Mouse (Mus musculus): ENCODE measurements at regions not wholly inside any gene's neighbourhood (a gene's known extent, or its start where the extent isn't known, plus 50 kb on each side); places are given as distances from the start of the nearest gene placed in this dataset.

DNA sequence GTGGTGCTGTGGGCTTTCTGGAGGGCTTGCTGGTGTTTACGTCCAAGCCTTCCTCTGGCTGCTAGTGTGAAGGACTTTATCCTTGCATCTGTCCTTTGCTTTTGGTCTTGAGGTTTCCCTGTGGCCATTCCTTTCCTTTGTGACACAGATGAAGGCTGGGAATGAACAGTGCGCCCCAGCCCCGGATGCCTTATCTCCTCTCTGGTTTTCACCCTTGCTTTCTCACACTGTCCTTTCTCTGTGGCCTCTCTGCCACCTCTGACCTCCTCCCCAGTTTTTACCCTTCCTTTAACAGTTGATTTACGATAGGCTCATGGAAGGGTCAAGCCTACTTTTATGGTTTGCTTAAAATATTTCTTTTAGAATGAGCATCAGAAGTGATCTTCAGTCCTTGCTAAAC, 53.2 kb downstream of the Gas1 start:
- DNase-seq: no peak

DNA sequence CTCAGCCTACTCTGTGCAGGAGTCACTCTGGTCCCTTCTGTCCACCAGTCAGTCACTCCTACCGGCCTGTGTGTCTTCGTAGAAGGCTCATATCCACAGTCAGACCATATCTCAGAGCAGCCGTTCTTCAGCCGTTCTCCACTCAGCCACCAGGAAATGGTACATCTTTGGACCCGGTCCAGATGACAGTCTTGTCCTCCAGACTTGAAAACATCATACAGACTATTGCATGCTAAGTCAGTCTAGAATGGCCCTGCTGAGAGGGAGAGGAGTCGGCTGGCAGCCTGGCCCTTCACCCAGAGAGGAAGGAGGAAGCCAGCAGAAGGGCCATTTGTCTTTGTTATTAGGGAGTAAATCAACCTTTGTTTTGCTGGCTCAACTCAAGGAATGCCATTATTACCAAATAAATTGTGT, 54.0 kb downstream of the Gas1 start:
- no peak for DNase-seq

DNA sequence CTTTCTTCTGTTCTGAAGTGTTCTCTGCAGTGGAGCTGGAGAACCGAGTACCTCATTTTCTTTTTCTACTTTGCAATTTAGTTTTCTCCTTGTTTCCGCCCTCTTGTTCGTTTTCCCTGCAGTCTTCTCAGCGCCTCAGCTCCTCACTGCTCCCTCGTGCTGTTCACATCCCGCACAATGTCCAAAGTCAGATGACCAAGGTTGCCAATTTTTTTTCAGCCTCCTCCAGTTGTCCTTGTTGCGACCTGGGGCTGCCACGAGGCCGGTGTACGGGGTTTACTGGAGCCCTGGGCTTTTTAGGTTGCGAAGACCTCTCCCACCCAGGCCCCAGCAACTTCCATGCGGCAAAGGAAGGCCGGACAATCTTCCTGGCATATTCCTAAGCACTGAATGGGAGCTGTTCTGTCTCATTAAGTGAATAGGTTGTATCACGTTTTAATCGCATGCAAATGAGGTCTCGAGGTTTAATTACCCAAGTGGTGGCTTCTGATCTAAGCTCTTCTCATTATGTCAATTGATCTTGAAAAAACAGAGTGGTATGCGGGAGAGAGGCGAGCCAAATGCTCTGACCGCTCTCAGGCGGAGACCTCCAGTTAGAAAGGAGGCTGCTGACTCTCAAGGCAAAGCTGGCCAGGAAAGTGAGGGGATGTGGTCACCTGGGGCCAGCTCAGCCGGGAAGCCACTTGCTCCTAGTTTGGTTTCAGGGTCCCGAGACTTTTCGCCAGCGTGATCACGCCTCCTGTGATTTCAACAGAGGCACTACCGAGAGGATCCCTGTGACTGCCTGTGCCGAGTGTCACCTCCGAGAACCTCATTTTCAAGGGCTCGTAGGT, 54.6 kb downstream of the Gas1 start:
- DNase-seq: no peak

DNA sequence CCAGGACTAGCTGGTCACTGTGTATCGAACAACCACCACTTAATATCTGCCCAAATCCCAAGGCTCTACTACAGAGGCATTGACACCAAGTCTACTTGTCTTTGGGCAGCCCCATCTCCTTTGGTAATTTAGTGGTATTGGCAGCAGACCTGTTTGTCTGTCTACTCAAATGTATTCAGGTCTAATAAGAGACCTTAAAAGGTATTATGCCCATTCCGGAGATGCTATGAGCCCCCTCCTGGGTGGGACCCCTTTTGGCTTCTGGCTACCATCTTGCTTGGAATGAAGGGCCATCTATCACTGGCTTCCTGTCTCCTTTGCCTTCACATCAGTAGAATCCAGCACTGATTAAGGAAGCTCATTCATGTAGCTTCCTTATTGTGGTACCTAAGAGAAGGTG, 65.7 kb downstream of the Gas1 start:
- no peak for DNase-seq

DNA sequence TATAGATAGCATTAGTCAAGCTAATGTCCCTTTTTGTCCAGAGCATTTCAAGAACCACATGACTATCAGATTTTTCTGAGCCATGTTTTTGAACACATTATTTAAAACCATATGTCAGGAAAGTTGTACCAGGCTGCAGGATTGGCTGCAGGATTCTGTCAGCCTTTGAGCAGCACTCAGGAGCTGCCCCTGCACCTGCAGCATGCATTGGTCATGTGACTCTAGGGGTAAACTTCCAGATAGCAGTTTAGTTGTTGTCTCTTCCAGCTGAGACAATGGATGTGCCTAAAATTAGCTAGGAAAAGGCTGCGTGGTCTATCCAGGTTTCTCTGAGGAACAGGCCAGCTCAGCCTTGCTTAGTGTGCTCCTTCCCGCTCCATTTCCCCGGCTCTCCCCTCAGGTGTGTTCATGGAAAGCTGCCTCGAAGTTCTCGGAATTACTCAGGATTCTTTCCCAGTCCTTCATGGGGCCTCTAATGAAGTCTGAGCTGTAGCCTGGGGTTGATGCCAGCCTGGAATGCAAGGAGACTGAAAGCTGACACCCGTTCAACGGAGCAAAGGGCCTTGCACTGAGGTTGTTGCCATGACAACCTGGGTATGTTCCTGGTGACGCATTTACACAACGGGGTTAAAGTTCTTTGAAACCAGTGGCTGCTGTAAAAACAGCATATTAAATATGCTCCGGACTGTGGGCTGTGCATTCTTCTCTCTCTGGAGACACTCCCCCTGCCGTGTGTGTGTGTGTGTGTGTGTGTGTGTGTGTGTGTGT, 66.9 kb downstream of the Gas1 start:
- DNase-seq: peak; percentile 11

DNA sequence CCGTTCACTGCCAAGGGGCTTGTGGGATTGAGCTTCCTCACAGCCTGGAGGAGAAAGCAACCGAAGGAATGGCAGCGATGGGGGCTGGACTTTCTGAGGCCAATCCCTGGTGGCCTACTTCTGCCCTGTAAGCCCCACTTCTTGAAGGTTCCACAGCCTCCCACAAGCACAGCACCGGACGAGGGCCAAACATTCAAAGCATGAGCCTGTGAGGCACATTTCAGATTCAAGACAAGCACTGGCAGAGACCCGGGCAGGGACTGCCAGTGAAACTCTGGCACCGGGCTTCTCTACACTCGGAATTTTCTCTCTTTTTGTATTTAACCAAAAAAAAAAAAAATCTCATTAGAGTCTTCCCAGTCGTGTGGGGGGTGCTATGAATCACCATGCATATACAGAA, 71.9 kb downstream of the Gas1 start:
- DNase-seq: peak; percentile 44

DNA sequence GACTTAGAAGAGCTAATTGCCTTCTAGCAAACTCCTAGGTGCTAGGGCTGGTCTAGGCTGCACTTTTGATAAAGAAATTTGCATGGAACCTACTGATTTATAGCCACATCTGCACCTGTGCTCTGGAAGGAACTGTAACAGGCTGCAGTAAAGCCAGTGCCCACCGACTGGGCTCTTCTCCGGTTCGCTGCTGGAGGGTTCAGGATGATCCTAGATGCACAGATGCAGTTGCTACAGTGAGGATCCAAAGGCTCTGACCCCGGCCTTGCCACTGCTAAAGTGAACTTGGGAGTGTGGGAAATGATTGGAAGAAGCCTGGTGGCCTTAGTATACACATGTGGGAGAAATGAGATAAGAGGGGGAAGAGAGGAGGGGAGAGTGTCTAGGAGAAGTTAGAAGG, 75.5 kb downstream of the Gas1 start:
- DNase-seq: no peak

DNA sequence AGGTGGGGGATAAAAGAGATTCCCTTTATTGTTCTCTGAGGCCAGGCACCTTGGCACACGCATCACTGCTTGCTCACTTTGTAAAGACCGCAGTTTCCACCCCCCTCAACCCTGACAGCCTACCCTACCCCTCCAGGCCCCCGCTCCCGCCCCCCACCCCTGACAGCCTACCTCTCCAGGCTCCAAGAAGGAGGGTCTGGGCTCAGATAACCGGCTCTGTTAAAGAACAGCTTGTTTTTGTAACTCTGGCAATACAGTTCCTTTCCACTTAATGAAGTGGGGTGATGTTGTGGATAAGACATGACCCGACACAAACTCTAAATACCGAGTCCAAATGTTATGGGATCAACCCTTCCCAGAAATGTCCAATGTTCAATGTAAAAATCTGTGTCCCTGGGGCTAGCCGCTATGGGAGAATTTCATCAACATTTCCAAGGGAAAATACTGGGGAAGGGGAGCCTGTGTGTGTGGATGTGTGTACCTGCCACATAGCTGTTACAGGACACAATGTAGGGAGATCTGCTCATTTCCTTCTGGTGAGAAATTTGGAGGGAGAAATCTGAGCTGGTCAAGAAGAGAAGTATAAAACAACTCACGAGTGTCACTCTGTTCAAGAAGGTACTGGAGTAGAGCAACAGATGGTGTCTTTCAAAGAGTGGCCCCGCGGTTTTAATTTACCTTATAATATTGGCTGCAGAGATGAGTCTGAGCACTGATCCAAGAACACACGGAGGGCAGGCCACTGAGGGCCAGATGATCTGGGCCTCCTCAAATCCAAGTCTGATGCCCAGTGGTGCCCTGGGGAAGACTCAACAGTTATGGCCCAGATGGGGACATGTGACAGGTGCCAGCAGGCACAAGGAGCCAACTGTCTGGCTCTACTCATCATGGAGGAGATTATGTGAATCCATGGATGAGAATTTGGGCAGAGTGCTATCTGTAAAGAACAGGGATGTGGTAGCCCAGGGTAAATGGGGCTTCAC, 76.7 kb downstream of the Gas1 start:
- no peak for DNase-seq

DNA sequence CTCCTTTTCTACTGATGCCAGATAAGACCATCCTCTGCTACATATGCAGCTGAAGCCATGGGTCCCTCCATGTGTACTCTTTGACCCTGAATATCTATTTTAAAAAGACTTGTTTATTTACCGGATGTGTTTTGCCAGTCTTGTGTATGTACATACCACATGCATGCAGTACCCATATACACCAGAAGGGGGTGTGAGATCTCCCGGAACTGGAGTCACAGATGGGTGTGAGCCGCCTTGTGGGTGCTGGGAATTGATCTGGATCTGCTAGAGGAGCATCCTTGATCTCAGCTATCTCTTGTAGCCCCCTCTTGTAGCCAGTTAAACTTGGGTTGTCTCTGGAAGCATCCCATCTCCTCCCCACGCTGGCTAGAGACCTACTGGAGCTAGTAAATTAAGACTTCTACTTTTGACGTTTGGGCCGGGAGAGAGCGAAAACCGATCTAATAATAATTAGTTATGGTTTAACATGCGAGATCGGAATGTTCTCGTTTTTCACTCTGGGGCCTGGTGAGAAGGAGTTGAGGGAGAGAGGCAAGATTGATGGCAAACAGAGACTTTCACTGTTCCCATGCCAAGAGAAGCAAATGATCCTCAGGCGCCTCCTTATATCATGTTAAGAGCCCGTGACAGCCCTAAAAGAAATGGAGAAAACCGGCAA, 77.6 kb downstream of the Gas1 start:
- no peak for DNase-seq

DNA sequence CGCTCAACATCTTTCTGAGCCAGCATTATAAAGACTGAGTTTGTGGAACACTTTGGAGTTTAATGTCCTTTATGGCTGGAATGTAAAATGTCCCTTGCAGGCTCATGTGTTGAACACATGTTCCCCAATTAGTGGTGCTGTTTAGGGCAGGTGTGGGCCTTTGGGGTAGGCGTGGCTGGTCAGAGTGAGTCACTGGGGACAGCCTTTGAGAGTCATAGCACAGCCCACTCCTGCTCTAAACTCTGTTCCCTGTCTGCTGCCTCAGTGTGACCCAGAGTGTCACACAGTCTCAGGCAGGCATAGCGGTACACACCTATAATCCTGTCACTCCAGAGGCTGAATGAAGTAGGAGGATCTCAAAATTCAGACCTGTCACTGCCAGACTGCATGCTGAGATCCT, 78.8 kb downstream of the Gas1 start:
- no peak for DNase-seq

DNA sequence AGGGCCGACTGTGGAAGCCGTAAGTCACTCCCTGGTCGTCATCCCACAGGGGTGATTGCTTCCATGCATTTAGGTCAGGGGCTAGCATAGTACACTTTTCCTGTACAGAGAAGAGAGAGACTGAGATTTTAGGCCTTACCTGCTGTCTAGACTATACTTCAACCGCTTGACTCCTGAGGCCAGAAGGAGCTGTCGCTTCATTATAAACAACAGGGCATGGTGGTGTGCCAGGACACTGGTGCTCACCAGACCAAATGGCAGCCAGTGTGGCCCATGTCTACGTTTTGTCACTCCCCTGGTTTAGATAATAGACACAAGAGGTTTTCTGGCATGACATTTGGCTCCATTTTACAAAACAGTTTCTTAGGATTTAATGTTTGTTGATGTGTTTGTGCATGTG, 79.4 kb downstream of the Gas1 start:
- no peak for DNase-seq

DNA sequence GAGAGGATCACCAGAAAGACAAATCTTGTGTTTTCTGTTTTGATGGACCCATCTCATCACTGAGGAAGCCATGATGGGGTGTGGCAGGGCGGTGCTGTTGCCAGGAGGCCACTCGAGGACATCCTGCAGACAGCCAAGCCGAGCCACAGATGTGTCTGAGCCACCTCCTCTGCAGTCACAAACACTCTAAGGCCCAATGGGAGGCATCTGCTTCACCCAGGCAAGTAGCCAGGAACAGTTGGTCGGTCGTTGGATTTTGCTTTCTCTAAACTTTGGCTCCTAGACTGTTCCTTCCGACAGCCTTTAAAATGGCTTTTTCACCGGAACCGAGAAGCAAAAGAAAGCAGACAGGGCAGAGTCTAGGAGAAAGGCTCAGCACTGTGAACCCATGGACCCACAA, 90.5 kb downstream of the Gas1 start:
- DNase-seq: no peak

DNA sequence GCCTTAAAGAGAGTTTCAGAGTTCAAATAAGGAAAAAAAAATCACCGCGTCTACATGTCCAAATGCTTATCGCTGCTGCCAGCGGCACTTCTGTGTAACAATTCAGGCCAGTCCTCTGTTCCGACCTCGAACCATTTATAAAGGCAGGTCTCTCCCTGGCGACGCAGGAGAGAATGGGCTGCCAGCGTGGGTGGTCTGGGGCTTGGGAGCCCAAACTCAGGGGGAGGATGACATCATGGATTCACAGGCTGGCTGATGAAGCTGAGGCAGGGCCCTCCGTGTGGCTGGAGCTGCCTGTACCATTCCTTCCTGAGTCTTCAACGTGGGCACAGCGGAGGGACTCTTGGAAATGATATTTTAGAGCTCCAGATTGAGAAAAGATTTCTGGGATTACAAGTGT, 92.2 kb downstream of the Gas1 start:
- peak; percentile 23 for DNase-seq

DNA sequence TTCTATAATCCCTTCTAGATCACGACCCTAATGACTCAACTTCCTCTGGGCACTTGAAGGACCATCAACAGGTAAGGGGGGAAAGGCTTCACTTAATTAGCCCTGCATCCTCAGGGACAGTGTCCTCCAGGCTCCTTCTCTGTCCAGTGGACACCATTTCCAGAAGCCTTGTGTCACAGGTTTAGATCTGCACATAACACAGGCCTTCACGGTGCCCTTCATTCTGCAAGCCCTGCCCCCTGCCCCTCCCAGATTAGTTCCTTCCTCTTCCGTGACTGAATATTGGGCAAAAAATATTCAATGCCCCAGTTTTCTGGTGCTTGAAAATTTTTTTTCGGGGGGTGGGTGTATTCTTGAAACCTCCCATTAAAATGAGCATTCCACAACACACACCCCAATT, 92.9 kb downstream of the Gas1 start:
- DNase-seq: no peak

DNA sequence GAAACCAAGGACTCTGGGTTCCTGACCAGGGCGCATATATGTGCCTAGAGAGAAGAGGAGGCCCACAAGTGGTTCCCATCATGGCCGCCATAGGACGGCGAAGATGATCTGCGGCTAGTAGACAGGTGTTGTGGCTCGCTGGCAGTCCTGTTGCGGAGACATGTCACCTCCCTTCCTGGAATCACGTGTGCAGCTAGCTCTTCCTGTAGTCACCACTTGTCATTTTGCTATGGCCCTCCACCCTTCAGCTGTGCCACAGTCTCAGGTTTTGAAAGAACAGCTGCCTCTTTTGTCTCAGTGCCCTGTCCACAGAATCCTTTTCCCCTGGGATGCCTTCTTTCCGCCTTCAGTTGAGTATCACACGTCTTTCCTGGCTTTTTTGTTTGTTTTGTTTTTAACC, 97.1 kb downstream of the Gas1 start:
- DNase-seq: no peak

DNA sequence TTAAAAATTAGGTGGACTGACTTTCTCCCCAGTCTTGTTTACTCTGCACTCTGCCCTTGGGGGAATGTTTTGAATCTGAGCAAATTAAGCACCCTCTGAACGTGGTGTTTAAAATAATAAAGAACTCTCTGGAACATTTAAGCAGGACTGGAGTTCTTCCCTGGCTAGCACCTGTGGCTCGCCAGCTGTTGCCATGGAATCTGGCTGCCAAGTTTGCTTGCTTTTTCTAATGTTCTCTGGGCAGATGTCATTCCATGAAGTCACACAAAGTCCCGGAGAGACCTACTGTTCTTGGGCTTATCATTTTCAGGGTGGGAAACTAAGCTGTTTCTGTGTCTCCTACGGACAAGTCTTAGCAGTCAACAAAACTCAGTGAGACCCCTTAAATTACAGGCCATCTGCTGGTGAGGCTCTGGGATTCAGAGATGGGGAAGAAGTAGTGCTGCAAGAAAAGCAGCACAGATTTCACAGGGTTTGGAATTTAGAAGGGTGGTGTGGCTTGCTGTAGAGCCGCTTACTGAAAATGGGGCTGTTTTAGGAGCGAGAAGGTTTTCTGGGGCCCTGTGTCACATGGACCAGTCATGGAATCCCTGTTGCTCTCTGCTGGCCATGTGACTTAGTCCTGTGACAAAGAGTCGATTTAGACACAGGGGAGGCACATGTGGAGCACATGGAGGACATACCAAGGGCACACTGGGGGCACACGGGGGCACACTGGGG, 98.7 kb downstream of the Gas1 start:
- DNase-seq: no peak

DNA sequence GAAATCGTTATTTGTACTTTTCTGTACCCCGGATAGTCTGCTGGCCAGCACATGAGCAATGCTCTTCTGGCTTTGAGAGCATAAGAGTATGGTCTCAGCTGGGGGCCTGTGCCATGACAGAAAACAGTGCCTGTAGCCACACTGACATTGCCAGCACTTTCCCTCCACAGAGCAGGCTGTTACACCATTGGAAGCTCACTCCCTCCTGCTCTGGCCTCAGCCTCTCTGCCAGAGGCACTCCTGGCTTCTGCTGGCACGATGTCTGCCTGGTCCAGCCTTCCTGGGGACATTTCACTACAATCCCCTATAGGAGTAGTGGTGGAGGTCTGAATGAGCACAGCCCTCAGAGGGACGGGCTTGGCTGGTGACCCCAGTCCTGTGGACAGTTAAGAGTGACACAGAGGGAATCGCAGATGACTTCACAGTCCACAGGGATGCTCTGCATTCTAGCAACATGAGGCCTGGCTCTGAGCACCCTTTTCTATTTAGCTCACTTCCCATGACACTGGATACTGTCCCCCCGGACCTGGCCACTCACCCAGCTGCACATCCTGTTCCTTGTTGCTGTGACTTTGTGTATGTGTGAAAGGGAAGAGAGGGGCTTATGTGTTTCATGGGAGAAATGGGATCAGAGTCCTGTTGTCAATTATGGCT, 100.9 kb downstream of the Gas1 start:
- DNase-seq: no peak

DNA sequence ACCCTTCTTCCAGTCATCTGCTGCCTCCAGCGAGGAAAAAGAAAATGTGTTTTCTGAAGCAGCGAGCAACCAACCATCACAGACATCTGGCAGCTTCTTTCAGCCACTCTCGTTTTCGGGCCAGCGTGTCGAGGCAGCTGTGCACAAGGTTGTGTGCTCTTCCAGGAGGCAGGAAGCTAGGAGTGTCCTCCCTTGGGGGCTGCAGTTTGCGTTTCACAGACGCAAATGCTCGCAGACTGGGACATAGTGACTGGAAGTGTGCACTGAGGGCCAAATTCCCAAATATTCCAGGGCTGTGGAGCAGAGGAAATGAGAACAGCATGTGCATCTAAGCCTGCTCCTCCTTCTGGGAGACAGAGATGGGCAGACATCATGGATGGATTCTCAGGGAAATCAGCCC, 105.6 kb downstream of the Gas1 start:
- no peak for DNase-seq

DNA sequence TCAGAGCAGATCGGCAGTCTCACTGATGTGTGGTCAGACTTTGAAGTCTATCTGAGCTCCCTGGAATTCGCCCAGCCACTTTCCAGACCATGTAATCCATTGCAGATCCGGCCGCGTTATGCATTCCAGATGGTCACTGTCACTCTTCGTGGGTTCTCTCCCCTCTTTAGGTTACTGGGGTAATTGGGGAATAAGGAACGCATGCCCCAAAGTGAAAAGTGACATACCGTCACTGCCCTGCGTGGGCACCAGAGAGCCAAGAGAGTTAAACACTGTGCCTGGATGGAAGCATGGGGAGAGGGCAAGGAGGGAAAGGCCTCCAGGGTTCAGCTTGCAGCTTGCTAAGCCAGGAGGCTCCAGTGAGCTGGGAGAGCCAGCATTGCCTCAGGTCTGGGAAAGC, 108.0 kb downstream of the Gas1 start:
- DNase-seq: no peak

DNA sequence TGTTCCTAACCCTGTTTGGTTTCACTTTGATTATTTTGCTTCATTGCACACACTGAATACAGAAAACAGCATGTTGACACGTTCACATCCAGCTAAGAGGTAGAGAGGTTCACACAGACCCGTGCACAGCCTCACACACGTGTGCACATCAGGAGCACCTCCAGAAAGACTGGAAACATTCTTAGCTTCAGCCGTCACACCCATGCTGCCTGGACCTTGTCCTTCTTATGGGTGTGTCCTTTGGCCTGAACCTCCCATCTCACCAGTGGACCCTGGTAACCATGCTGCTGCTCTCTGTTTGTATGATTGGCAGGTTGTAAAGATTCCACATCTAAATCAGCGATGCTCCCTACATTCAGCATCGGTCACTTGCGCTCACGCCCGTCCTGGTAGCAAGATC, 109.8 kb downstream of the Gas1 start:
- no peak for DNase-seq

DNA sequence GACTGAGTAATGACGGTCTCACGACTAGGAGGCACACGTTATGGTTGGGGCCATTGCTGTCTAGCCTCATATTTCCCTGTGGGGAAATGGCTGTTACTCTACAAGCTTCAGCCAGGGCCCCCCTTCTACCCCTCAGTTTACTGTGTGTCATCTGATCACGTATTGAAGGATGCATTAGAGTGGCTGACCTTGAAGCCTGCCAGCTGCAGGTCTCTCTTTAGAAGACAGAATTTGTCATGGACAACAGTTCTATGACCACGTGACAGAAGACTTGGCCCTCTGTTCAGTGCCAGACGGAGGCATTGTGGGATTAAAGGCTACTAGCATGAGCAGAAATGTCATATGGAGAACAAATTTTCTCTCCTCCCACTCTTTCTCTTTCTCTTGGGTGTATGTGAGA, 115.6 kb downstream of the Gas1 start:
- DNase-seq: no peak
